Mouse (Mus musculus): ENCODE results near the gene Six1. TPM values are rescaled to one million over a fixed set of nuclear protein-coding genes. Genes with fewer than 3 reads are reported as not detected.
A peak's percentile ranks its signal among the peaks of the same experiment; 100 is the strongest.

Gene Six1
- polyA plus RNA-seq, 1 experiment from 2014 or later = 19.9 TPM

DNA sequence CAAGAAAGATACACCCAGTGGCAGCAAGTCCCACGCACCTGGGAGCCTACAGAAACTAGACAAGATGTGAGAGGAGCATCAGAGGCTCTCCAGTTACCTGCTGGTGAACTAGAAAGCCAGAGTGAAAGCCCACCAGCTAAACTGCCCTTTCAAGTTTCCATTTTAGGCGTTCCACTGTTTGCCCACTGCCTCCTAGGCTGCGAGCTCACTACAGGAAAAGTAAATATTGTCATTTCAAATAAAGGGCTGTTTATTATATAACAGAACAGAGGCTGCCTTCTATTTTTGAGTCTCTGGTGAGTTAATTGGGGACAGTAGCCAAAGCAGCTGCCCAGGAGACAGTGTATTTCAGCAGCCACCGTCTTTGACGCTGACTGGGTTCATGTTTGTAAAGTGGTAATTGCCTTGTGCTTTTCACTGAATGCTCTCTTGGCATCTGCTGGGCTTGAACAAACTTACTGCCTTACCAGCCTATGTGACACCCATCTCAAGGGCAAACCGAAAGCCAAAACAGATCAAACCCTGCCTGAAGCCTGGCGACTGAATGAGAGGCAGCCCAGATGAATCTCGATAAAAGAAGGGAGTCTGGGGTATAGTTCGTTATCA lies 7.2 kb upstream of the Six1 start:
- H3K27me3 ChIP-seq = peaks cover 5% of the 10 kb centered on the region
- no peak for TF ChIP-seq CTCF (IDR thresholded peaks at IDR 0.05)
- POLR2A ChIA-PET = no interaction called here
- ATAC-seq = no peak
- in situ Hi-C loops (cut with MboI; ENCODE audit: low pct_unique_long_range_greater_than_20kb) = no loop called here
- no peak for DNase-seq (ENCODE audit: low read depth, low spot score)
- CTCF ChIA-PET = no interaction called here

DNA sequence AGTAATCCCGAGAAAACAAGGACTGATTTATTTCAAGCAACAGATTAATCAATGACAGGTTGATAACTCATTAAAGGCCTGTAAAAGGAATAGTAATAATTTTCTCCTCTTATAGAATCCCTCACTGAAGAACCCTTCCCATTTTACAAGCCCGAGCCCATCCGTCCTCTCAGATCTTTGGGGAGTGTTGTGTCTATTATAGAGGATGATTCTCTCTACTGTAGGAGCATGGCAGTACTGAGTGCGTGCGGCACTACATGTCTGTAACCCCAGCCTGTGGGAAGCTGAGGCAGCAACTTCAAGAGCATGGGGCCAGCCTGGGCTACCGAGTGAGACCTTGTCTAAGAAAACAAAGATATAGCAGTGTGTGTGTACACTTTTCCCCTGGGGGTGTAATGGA lies 3.8 kb upstream of the Six1 start:
- CTCF ChIA-PET = no interaction called here
- in situ Hi-C loops (cut with MboI; ENCODE audit: low pct_unique_long_range_greater_than_20kb) = loop anchor here (10.0 kb wide), 1 partner anchor 147 kb away; no protein-coding TSS in a partner anchor
- TF ChIP-seq CTCF (IDR thresholded peaks at IDR 0.05) = no peak
- H3K27me3 ChIP-seq = peaks cover 5% of the 10 kb centered on the region
- ATAC-seq = no peak
- DNase-seq (ENCODE audit: low read depth, low spot score) = no peak
- POLR2A ChIA-PET = no interaction called here

- H3K27me3 ChIP-seq = peaks cover 5% of the 10 kb centered on the region
- TF ChIP-seq CTCF (IDR thresholded peaks at IDR 0.05) = no peak
- ChIA-PET CTCF (interaction anchor here (1.3 kb wide), 1 partner anchor 36 kb away, joined by 3 read pairs; no protein-coding TSS in a partner anchor), POLR2A (no interaction called here)
- ATAC-seq (no peak), DNase-seq (ENCODE audit: low read depth, low spot score) (no peak)
- in situ Hi-C loops (cut with MboI; ENCODE audit: low pct_unique_long_range_greater_than_20kb) = loop anchor here (10.0 kb wide), 1 partner anchor 149 kb away; no protein-coding TSS in a partner anchor
Measured at GRCm38 (mm10) chr12:73055451-73055850, 1.8 kb upstream of the Six1 start.

DNA sequence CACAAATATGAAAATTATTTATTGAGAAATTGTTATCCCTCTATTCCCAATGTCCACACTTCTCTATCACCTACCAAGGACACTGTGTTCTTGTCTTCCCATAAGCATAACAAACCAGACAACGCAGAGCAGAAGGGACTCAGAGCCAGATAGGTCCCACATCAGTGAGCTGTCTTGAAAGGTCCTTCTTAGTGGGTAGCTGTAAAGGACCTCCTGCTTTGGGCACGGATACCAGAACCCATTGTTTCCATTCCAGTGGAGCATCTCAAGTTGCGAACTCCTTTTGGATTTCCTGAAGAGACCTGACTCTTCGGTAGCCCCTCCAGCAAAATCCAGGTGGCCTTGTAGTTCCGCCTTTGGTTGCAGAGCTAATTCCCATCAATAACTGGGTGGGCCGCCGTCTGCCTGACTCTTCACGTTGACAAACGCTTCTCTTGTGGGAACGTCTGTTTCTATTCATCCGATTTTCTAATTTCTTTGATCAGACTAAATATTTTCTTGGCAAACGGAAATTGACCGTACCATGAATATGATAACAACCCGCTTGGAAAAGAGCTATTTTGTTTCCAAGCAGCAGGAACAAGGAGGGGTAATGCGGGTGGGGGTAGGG lies 994 bp upstream of the Six1 start:
- ATAC-seq (no peak), DNase-seq (ENCODE audit: low read depth, low spot score) (no peak)
- peaks cover 5% of the 10 kb centered on the region for H3K27me3 ChIP-seq
- in situ Hi-C loops (cut with MboI; ENCODE audit: low pct_unique_long_range_greater_than_20kb) = loop anchor here (10.0 kb wide), 1 partner anchor 150 kb away; no protein-coding TSS in a partner anchor
- TF ChIP-seq CTCF (IDR thresholded peaks at IDR 0.05) = no peak
- CTCF ChIA-PET = no interaction called here
- POLR2A ChIA-PET = interaction anchor here (0.7 to 0.9 kb wide), 2 partner anchors 58 to 124 kb away, joined by 3 to 5 read pairs; partner anchors contain the start of gene Six4

DNA sequence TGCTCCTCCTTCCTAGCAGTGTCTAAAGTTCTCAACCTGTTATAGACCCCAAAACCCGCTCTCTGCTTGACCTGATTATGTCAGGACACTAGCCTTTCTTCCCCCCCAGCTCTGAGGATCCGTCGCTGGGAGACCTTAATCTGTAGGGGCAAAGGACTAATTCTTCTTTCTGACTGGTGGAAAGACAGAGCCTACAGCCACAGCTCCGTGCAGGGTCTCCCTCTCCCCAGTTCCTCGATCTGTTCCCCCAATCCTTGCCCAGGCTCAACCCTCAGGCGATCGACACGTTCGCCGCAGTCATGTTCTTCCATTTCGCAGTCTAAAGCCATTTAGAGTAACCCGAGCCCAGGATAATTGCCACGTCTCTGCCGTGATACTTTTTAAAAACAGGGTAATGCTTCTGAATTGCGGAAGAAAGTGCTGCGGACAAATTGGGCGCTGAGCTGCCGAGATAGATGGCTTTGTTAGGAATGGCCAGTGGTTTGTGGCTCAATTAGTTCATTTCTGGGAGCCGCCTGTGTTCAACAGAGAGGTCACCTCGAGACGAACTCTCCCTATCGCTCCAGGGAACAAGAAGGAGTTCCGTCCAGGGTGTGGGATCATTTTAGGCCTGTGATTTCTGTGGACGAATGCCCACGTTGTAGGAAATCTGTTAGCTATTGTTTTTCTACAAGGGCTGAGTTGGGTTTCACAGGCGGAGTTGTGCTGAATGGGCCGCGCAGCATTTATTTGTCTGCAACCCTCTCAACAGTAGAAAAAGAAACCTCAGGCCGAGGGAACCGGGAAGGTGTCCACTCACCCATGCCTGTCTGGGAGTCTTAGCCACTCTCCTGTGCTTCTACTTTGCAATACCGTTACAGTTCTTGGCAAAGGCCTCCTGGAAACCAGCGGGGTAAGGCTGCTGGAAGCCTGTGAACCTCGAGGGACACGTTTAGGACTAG lies 766 bp downstream of the Six1 start:
- ATAC-seq (peak; percentile 13), DNase-seq (ENCODE audit: low read depth, low spot score) (no peak)
- TF ChIP-seq CTCF (IDR thresholded peaks at IDR 0.05) = no peak
- in situ Hi-C loops (cut with MboI; ENCODE audit: low pct_unique_long_range_greater_than_20kb) = loop anchor here (10.0 kb wide), 1 partner anchor 152 kb away; no protein-coding TSS in a partner anchor
- peaks cover 5% of the 10 kb centered on the region for H3K27me3 ChIP-seq
- CTCF ChIA-PET = interaction anchor here (0.8 kb wide), 1 partner anchor 9 kb away, joined by 3 read pairs; no protein-coding TSS in a partner anchor
- POLR2A ChIA-PET = no interaction called here

DNA sequence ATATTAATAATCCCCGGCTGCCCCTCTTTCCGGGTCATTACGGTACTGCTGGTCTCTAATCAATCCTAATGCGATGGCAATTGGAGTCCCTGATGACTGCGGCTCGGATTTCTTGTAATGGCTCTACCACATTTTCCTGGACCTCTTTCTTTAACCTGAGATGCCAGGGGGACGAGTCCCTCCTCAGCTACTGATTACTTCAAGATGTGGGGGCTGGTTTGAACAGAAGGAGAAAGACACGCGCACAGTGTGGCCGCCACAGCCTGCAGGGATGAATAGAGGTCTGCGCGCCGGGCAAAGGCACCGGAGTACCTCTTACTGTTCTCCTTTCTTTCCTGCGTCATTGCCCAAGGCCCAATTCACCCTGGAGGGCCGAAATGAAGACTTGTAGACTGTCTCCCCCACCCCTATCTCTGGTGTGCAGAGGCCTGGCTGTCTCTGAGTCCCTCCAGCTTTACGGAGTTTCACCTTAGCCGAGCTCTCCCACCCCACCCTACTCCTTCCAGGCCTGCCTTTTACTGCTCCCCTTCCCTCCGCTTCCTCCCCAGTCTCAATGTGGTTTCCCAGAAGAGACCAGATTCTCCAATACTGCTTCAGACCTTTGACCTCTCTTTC lies 1.5 kb downstream of the Six1 start:
- TF ChIP-seq CTCF (IDR thresholded peaks at IDR 0.05) = no peak
- CTCF ChIA-PET = interaction anchor here (0.8 kb wide), 1 partner anchor 8 kb away, joined by 3 read pairs; no protein-coding TSS in a partner anchor
- DNase-seq (ENCODE audit: low read depth, low spot score) (no peak), ATAC-seq (no peak)
- POLR2A ChIA-PET = no interaction called here
- in situ Hi-C loops (cut with MboI; ENCODE audit: low pct_unique_long_range_greater_than_20kb) = loop anchor here (10.0 kb wide), 1 partner anchor 153 kb away; no protein-coding TSS in a partner anchor
- H3K27me3 ChIP-seq = peaks cover 5% of the 10 kb centered on the region

DNA sequence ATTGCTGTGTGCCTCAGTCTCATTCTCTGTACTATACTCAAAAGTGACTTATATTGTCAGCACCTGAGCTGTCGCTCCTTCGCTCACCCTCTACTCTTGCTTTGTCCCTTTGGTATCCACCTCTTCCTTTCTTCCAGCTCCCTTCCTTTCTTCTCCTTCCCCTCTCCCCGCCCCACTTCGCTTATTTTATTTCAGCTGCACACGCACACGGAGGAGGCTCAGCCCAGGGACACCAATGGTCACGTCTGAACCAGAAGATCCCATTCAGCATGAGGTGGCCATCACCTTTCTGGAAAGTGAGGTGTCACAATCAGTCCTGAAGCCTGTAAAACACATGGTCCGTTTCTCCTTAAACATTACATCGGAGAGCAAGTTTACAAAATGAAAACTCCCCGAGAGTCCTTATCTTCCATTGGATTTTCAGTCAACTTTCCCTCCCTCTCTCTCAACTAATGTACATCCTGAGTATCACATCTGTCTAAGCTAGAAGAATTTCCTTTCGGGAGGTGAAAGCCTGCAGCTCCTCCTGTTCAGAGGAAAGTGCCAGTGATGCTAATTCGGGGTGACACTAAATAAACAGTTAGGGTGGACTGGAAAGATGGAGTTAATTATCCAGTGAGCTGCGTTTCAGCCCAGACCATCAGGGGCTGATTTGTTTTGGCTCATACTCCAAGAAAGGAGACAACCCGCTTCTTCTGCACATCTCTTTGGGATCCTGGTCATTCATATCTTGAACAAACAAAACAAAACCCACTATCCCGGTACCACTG lies 2.7 kb downstream of the Six1 start:
- peaks cover under 1% of the 10 kb centered on the region for H3K27me3 ChIP-seq
- CTCF ChIA-PET = no interaction called here
- TF ChIP-seq CTCF (IDR thresholded peaks at IDR 0.05) = no peak
- in situ Hi-C loops (cut with MboI; ENCODE audit: low pct_unique_long_range_greater_than_20kb) = loop anchor here (10.0 kb wide), 1 partner anchor 154 kb away; no protein-coding TSS in a partner anchor
- POLR2A ChIA-PET = no interaction called here
- DNase-seq (ENCODE audit: low read depth, low spot score) = no peak
- no peak for ATAC-seq

GRCm38 (mm10) chr12:73050305-73050704 lies 3.4 kb downstream of the Six1 start:
- DNase-seq (ENCODE audit: low read depth, low spot score) (no peak), ATAC-seq (no peak)
- TF ChIP-seq CTCF (IDR thresholded peaks at IDR 0.05) = no peak
- CTCF ChIA-PET = no interaction called here
- POLR2A ChIA-PET = no interaction called here
- no peaks in the 10 kb centered on the region for H3K27me3 ChIP-seq
- in situ Hi-C loops (cut with MboI; ENCODE audit: low pct_unique_long_range_greater_than_20kb) = loop anchor here (10.0 kb wide), 1 partner anchor 154 kb away; no protein-coding TSS in a partner anchor

GRCm38 (mm10) chr12:73049520-73050225 lies 4.0 kb downstream of the Six1 start:
- ChIA-PET POLR2A (no interaction called here), CTCF (no interaction called here)
- in situ Hi-C loops (cut with MboI; ENCODE audit: low pct_unique_long_range_greater_than_20kb) = loop anchor here (5.0 to 10.0 kb wide), 3 partner anchors 63 to 235 kb away; partner anchors contain the start of genes Six4, Slc38a6 and Trmt5
- ATAC-seq (no peak), DNase-seq (ENCODE audit: low read depth, low spot score) (no peak)
- no peaks in the 10 kb centered on the region for H3K27me3 ChIP-seq
- TF ChIP-seq CTCF (IDR thresholded peaks at IDR 0.05) = no peak
